Mouse (Mus musculus) ES-CJ7 (cell line): ENCODE results near the gene Lrrc46.
A peak's percentile ranks its signal among the peaks of the same experiment; 100 is the strongest.

Experiments
- DNase-seq: peaks from one replicate; pipeline ENCODE4 v3.0.0; 2011; ENCODE audit warnings: low read depth, low spot score

Lrrc46 gene

GRCm38 (mm10) chr11:97041022-97041899 is at the start of gene Lrrc46, which contains the start of gene Mrpl10:
Gene Lrrc46, minus strand, starts transcription at chr11:97041407.
Gene Mrpl10, plus strand, starts transcription at chr11:97041560.
- DNase-seq = peak; percentile 95

- no peak for DNase-seq
Observed at GRCm38 (mm10) chr11:97086365-97086764, 45.2 kb upstream of the Lrrc46 start.

GRCm38 (mm10) chr11:97084821-97085505 is 43.8 kb upstream of the Lrrc46 start:
- DNase-seq = peak; percentile 77

GRCm38 (mm10) chr11:97083401-97084140 is 42.4 kb upstream of the Lrrc46 start:
- DNase-seq = no peak

- DNase-seq = peak; percentile 63
Observed at GRCm38 (mm10) chr11:97082977-97083376, 41.8 kb upstream of the Lrrc46 start.

GRCm38 (mm10) chr11:97080291-97080690 is 39.1 kb upstream of the Lrrc46 start:
- no peak for DNase-seq

GRCm38 (mm10) chr11:97078751-97079150 is 37.5 kb upstream of the Lrrc46 start:
- peak; percentile 64 for DNase-seq

- DNase-seq = no peak
Observed at GRCm38 (mm10) chr11:97074235-97074634, 33.0 kb upstream of the Lrrc46 start.

GRCm38 (mm10) chr11:97072533-97072932 is 31.3 kb upstream of the Lrrc46 start:
- DNase-seq = peak; percentile 71

GRCm38 (mm10) chr11:97071129-97071528 is 29.9 kb upstream of the Lrrc46 start:
- no peak for DNase-seq

GRCm38 (mm10) chr11:97069770-97070169 is 28.6 kb upstream of the Lrrc46 start:
- no peak for DNase-seq

GRCm38 (mm10) chr11:97069333-97069732 is 28.1 kb upstream of the Lrrc46 start:
- DNase-seq = no peak

GRCm38 (mm10) chr11:97066656-97067360 is 25.6 kb upstream of the Lrrc46 start:
- peak; percentile 91 for DNase-seq

GRCm38 (mm10) chr11:97065538-97066295 is 24.5 kb upstream of the Lrrc46 start:
- no peak for DNase-seq

- peak; percentile 60 for DNase-seq
Observed at GRCm38 (mm10) chr11:97063921-97064295, 22.7 kb upstream of the Lrrc46 start.

GRCm38 (mm10) chr11:97063274-97063920 is 22.2 kb upstream of the Lrrc46 start:
- DNase-seq = no peak

- peak; percentile 80 for DNase-seq
Observed at GRCm38 (mm10) chr11:97052219-97052646, 11.0 kb upstream of the Lrrc46 start.

GRCm38 (mm10) chr11:97050944-97051586 is 9.9 kb upstream of the Lrrc46 start:
- no peak for DNase-seq

GRCm38 (mm10) chr11:97050216-97050943 is 9.2 kb upstream of the Lrrc46 start, which contains the start of gene Osbpl7:
Gene Osbpl7, plus strand, starts transcription at chr11:97050628.
- peak; percentile 66 for DNase-seq
